Mouse (Mus musculus) cortical plate, adult 2 months (tissue): ENCODE results near the gene Leng1.

ENCODE experiments used
- CTCF ChIP-seq: fragments of 200-500 bp; IDR thresholded peaks from 2 replicates; pipeline ENCODE4 v1.5.1; 2011; ENCODE audit warnings: mild to moderate bottlenecking, control low read depth, low read length; ENCODE audit not compliant: insufficient read depth; ENCODE audit errors: extremely low read depth
- POLR2A ChIP-seq: fragments of 200-500 bp; IDR thresholded peaks from 2 replicates; pipeline ENCODE4 v1.6.1; 2011; ENCODE audit warnings: mild to moderate bottlenecking, low read length, control low read depth; ENCODE audit not compliant: insufficient read depth; ENCODE audit errors: extremely low read depth

GRCm38 (mm10) chr7:3645488-3646025 lies 20.1 kb downstream of the Leng1 start:
- no peak for TF ChIP-seq CTCF
- TF ChIP-seq POLR2A: no peak
